Mouse (Mus musculus) thymus, postnatal 10 days (tissue): Measurements from ENCODE around the gene Nck2.
A peak's percentile ranks its signal among the peaks of the same experiment; 100 is the strongest.

Experiments
- DNase-seq, 2 experiments: peaks; one replicate each; pipeline ENCODE4 v3.0.0; 2021; ENCODE audit warnings: low spot score in 2 of 2

The Nck2 gene

DNA sequence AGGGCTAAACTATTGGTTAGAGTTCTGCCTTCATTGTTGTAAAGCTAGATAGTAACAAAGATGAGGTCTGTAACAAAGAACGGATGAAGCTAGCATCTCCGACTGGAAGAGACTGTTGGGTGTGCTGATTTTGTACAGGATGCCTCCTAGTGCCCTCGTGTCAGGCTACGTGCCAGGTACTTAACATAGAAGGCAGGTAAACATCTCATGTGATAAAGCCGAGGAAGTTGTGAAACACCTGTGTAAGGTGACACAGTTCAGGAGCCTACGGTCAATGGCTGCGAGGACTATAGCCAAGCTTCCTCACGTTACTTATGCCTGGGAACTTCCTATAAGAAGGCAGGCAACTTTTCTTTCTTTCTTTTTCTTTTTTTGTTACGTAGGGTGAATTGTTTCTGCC is at the start of gene Nck2:
TSS of gene Nck2 (plus strand) at position 49 of the 400 bp plus-strand sequence.
- DNase-seq, result no peak

DNA sequence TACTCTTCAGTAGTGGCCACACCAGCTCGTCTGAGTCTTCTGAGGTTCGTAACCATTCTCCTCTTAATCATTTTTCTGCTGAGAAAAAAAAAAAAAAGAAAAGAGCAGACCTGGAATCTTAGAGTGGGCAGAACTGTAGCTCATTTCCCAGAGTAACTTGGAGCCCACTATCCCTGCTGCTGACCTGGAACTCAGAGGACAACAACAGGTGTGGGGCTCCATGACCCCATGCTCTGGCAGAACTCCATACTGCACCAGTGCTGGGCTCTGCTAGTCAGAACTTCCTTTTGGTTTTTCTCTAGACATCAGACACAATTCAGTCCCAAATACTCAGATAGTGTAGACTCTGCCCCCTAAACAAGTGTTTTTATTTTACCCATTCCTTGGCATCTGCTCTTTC is 49.3 kb upstream of the Nck2 start:
- no peak for DNase-seq

DNA sequence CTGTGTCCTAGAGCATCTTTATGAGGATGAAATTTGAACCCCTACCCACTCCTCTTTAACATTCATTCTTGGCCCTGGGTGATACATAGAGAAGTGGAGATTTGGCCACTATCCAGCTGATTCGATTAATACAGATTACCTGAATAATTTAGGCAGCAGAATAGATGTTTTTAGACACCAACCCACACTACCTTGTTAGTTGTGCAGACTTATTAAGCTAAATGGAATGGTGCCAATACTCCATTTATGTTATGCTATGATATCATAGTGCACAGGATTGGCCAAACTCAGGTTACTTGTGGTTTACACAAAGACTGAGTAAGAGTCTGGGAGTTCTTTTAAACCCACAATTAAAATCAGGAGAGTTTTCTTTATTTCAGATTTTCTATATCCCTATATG is 48.6 kb upstream of the Nck2 start:
- no peak for DNase-seq

DNA sequence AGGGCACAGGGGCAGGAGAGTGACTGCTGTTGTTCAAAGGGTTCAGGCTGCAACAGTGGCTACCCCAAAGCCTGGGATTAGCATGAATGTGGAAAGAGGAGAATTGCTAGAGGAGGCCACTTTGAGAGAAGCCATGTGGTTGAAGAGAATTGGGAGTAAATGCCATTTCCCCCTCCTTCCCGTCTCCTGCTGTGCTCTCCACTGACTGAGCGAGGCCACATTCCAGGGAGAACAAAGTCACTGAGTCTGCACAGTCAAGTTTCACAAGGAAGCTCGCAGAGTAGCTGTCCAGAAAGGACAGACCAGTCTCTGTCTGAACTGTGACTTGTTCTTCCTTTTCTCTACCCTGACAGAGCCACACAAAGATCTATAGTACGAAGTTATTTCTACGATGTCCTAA is 47.9 kb upstream of the Nck2 start:
- DNase-seq, result no peak

DNA sequence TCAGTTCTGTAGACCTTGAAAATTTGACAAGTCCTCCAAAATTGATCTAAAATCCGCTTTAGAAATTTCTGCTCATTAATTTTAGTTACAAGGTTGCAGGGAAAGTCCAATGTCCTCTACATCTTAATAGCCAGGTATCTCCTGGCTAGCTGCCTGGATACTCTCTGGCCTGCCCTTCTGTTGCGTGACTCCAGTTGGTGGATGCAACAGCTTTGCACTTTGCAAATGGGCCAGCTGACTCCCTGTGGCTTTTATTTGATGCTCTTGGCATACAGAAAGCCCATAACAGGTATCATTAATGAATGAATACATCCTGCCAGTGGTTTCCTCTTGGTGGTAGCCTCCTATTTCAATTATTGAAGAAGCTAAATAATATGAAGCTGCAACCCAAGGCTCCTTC is 47.3 kb upstream of the Nck2 start:
- DNase-seq, result no peak

DNA sequence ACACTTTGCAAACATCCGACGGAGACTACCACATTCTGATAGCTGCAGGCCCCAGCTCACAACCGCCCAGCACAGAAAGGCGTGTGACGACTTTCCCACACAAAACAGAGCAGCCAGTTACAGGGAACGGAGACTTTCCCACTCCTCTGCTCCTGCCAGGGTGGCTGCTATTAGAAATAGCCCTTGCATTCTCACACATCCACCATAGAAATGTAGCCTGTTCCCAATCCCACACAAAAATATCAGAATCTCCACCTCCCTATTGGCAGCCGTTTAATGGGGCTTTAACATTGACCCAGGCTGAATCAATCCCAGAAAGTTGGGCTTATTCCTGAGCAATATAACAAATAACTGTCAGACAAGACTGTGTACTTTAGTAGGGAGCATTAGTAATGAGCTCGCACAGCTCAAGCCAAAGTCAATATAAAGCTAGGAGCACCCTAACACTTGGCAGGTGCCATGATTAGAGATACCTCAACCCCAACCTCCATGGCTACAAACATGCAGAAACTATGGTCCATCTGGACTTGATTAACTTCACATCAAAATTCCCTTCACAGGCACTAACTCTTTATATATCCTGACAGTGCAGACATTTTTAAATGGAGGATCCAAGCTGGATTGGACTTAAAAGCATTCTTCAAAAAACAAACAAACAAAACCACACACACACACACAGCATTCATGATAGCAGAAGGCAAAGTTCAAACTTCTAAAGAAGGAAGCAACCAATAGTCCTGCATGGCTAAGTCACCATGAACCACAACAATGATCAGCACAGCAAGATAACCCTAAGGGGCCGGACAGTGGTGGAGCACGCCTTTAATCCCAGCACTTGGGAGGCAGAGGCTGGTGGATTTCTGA is 45.4 kb upstream of the Nck2 start:
- no peak for DNase-seq

DNA sequence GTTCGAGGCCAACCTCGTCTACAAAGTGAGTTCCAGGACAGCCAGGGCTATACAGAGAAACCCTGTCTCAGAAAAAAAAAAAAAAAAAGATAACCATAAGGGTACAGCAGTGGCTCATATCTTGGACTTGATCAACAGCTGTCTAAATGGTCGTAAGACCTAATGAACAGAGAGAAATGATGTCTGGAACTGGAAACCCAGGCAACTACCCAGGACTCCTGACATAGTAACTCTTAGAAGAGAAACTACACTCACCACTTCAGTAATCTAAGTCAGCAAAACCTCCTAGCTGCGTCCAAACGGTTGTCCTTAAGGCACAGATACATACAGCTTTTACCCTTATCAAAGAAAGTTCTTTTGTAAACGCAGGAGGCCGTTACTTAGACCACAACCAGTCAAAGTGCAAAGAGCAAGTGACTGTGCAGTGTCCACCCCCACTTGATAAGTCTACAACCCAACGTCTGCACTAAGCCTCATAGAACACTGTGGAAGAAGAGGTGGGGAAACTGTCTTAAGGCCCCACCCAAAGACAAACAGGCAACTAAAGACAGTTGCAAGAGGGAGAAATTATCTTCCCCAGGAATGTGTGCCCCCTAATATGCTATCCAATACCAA is 44.7 kb upstream of the Nck2 start:
- DNase-seq, result no peak

DNA sequence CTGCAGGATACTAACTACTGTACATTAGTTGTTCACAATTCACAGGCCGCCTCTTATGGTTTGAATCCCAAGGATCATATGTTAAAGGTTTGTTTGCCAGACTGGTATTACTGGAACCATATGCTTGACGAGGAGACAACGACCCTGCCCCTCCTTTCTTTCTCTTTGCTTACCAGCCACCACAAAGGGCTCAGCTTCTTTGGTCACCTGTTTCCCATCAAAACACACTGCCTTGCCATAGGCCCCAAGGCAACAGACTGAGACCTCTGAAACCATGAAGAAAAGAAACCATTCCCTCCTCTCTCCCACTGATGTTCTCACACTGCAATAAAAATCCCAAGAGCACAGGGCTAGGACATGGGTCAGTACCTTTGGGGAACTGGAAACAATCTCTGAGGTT is 43.7 kb upstream of the Nck2 start:
- DNase-seq, result no peak

DNA sequence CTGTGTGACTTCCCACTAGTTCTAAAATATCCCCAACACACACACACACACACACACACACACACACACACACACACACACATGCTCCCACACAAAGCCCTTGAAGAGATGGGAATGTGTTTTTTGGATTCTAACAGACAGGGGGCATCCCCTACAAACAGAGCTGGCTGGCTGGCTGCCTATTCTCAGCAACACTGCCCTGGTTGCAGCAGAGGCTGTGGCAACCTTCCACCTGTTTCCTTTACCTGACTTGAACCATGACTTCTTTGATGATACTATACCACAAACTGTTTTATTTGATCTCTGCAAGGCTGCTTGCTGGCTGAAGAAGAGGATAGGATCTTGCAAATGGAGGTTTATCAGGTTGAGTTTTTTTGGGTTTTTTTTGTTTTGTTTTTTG is 41.0 kb upstream of the Nck2 start:
- peak; percentile 77 to 84 for DNase-seq

DNA sequence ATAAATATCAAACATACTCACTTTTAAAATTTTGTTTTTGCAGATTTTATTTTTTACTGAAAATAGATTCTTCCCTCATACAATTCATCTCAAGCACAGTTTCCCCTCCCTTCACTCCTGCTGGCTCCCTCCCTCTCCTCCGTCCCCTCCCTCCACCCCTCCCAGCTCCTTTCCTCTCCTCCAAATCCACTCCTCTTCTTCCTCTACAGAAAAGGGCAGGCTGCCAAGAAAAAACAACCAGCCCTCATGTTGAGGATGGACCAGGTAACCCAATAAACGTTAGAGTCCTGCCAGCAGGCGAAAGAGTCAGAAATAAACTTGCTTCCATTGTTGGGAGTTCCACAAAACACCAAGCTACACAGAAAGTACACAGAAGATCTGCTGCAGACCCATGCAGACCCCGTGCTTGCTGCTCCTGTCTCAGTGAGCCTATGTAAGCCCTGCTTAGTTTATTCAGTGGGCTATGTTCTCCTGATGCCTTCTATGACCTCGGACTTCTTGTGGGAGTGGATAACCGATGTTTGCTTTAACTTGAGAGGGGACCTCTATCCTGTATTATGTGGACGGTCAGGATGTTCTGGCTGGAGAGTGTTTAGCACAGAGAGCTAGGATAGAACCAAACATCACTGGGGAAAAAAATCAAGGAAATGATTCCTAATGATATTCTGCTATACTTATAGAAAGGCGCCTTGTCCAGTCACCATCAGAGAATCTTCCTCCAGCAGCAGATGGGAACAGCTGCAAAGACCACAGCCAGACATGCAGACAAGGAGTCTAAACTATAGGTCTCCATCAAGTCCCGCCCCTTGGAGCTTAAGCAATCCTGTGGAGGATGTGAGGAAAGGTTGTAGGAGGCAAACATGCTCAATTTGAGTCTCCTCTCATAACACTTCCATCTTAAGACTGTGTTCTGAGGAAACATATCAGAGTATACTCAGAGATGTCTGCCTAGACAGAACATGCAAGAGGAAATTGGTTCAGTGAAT is 39.4 kb upstream of the Nck2 start:
- peak in 1 of 2 experiments; percentile 27 for DNase-seq

DNA sequence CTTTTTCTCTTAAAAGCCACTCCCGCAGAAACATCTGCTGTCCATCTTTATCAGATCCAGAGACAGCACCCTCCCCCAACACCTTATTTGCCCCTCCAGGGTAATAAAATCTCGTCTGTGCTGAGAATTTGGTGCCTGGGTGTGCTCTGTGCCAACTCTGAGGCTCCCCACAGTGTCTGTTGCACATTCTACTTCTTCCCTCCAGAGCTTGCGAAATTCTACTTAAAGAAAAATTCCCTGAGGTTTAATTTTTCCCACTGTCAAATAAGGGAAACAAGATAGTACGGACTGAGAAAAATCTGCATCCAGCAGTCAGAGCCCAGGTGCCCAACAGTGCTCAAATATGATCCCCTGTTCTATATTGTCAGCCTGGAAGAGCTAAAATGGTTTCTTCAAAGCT is 35.4 kb upstream of the Nck2 start:
- DNase-seq, result no peak

DNA sequence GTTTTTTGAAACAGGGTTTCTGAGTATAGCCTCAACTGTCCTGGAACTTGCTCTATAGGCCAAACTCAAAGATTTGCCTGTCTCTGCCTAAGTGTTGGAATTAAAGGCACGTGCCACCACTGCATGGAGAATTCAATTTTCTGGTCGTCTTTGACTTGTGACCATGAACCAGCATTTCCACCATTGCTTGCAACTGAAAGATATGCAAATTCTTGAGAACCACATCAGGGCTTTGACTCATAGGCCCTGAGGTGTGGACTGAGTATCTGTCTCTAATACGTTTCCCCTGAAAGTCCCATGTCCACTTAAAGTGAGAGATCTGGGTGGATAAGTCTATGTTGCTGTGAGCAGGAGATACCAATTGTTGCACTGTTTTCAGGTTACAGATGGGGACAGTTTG is 31.6 kb upstream of the Nck2 start:
- DNase-seq, result no peak

DNA sequence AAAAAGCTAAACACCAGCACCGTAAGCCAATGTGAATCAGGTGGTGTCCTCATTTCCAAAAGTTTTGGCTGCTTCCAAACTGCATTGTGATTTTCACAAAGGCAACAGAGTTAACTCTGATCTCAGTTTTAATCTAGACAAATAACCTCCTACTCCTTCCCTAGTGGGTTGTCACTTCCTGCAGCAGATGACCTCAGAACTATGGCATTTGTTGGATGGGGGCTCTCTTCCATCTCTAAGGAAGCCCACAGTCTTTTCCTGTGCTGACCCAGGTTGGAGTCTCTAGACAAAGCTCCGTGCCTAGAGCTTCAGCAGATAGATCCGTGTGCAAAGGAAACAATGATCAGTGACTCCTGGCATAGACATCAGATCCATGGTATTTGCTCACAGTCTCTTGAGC is 31.1 kb upstream of the Nck2 start:
- DNase-seq, result no peak

DNA sequence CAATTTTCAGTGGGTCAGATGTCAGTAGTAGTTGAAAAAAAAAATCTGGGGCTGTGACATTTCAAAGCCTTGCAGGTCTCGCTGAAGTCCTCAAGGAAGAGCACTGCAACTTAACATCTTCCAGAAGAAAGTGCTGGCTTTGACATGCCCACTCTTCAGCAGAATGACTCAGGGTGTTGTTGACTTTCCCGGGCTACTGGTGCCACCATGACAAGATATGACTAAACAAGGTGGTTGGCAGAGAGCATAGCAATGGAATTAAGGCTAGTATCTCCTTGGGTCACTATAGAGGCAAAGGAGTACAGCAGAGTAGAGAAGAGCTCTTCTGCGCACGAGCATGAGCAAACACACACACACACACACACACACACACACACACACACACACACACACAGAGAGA is 30.6 kb upstream of the Nck2 start:
- DNase-seq, result no peak

DNA sequence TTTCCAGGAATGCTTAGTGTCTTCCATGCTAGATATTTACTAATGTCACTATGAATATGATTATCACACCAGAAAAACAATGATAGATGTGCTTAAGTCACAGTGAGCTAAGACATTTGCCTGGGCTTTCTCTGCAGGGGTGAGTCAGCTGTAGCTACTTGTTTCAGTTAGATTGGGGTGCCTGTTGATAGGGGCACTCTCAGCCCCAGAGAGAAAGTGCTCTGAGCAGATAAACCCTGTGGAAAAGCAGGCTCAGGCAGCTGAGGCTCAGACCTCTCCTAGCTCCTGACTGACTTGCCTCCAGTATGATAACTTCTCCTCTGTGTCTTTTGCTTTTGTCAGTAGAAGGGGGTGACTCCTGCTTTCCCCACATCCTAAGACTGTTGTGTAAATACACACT is 30.2 kb upstream of the Nck2 start:
- DNase-seq, result no peak

DNA sequence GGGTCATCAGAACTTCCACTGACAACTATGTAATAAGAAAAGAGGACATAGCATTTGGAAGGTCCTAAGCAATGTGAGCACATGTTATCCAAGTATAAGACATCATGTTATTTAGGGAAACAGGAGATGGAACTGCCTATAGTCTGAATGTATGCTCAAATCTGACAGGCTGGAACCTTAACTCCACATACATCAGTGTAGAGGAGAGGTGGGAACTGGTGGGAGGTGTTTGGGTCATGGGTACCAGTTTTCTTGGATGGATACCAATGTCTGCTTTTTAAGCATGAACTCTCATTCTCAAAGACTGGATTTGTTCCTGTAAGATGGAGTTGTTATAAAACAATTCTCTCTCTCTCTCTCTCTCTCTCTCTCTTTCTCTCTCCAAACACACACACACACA is 29.4 kb upstream of the Nck2 start:
- no peak for DNase-seq

DNA sequence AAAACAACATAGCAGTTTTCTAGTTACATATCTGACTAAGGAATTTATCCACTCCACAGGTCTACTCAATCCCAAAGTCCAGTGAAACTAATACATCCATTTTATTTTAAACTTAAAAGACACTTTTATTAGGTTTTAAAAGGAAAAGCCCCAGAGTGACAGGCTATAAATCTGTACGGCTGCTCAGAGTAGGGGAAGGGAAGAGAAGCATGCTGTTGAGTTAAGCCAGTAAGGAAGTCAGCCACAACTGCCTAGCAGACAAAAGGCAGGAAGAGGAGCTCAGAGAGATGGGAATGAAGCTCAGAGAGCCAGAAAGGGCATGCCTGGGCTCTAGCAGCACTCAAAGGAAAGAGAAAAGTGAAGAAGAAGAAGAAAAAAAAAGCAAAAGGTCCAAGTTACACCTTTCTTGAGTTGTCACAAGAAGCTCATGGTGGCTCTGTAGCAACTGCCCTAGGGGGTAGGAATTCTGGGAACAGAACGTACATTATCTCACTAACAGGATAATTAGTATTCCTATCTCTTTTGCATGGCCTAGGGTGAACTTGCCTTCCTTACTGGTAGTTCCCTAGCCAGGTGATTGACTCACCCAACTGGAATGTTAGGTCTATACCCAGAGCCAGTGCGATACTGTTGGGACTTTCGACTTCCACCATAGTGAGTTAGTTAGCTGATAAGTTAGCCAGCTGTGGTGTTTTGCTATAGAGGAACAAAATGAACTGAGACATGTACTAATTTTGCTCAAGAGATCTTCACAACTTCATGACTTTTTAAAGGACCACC is 21.2 kb upstream of the Nck2 start:
- no peak for DNase-seq

DNA sequence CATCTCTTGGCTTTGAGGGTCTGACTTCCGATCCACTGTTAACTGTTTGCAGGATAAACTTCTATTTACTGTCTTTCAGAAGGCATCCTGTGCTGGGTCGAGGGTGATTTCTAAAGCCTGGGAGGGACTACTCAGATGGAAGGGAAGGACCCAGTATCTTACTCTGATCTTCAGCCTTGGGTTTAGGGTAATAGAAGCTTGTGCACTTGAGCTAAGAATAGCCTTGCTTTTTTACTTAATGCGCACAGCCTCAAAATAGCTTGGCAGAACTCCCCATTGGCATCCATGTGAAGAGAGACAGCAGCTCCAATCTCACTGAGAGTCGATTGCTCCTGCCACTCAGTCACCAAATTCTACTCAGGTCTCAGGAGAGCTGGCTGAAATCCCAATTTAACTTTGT is 17.9 kb upstream of the Nck2 start:
- DNase-seq, result no peak

DNA sequence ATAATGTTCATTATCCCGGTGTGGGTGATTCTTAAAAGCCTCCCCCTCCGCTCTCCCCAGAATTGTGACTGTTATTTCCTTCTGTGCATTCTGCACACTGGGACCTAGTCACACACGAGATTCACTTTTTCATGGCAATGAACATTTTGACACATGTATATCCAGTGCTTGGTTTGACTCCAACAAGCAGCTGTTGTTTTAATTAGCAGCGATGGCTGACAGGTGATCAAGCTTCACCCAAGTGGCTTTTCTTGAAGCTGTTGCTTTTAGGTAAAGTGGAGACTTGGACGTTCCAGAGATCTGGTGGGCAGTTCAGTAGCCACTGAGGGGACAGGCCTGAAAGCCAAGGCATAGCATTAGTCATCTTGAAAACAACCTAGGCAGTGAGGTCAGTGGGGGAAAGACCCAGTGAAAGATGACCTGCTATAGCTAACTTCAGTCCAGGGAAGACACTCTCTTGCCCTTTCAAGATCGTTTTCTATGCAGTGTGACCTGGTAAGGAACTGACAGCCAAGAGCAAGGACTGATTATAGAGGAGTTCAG is 17.3 kb upstream of the Nck2 start:
- DNase-seq, result no peak

DNA sequence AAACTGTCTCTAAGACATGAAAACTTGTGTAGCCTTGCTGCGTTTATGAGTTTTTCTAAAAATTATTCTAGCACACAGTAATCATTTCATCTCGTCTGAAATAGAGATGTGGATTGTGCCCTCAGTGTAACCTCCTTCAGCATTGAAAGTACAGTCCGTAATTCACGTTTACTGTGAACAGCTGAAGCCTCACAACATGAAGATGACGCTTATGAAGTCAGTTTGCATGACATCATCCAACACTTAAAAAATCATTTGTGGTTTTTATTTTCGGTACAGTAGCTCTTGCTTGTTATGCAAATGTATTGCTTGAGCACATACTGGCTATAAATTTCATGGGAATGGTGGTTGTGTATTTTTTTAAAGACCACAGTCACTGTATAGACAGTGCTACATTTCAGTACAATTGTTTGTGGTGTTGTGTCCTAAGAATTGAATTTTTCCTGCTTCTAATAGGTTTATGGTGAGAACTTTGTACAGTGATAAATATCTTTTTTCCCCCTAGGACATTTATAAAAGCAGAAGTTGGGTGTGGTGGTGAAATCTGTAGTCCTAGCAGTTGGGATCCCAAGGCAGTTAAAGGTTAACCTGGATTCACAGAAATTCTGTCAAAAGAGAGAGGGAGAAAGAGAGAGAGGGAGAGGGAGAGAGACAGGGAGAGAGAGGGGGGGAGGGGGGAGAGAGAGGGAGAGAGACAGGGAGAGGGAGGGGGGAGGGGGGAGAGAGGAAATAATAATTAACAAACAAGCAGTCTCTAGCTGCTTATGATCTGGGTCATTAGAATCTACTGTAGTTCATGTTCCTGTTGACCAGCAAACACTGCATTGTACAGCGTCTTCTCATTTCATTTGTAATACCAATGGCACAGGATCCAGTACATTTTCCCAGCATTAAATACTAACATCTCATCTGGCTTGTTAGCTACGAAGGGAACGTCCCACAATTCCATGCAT is 14.2 kb upstream of the Nck2 start:
- no peak for DNase-seq
